Mouse (Mus musculus): Measurements from ENCODE around the gene Myom1.

DNA sequence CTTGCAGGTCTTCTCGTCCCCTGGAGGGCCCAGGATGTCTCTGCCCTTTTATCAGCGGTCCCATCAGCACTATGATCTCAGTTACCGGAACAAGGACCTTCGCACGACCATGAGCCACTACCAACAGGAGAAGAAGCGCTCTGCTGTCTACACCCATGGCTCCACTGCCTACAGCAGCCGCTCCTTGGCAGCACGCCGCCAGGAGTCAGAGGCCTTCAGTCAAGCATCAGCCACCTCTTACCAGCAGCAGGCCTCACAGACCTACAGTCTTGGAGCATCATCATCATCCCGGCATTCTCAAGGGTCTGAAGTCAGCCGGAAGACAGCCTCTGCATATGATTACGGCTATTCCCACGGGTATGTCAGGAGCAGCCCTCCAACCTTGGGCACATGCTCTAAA lies 20.4 kb downstream of the Myom1 start:
- no peak for TF ChIP-seq TAL1 (IDR thresholded peaks at IDR 0.05; ENCODE audit: low read length)
- no peak for TF ChIP-seq GATA1 (IDR thresholded peaks at IDR 0.05; ENCODE audit: low read length)

Data from erythroblast, embryonic 14.5 days (primary cell).